Mouse (Mus musculus): ENCODE measurements around the gene Aox2.
"Not testable (repeated sequence)": the region's sequence is repeated elsewhere in the genome, so short reads cannot be mapped to it uniquely, and the experiment has no call there.

Gene Aox2

GRCm38 (mm10) chr1:58346159-58346558 is 68.0 kb downstream of the Aox2 start:
- DNase-seq (ENCODE audit: low spot score in 2 of 2): no peak

DNA sequence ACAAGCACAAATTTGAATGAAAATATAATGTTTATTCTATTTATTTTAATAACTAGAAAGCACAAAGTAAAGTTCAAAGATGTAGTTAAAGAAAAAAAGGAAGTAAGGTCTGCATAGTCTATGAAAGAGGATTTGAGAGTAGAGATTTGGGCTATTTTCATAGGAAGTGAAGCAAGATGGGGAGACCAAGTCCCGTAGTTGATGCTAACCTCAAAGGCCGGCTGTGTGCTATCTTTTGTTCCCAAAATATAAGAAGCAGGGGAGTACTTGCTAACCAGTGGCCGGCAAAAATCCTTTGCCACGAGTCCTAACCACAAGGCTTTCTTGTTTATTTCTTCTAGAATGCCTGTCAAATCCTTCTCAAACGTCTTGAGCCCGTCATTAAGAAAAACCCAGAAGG is 70.6 kb downstream of the Aox2 start:
- no peak for DNase-seq (ENCODE audit: low spot score in 2 of 2)

- DNase-seq (ENCODE audit: low spot score in 2 of 2): no peak
Observed at GRCm38 (mm10) chr1:58353238-58353893, 75.2 kb downstream of the Aox2 start.

DNA sequence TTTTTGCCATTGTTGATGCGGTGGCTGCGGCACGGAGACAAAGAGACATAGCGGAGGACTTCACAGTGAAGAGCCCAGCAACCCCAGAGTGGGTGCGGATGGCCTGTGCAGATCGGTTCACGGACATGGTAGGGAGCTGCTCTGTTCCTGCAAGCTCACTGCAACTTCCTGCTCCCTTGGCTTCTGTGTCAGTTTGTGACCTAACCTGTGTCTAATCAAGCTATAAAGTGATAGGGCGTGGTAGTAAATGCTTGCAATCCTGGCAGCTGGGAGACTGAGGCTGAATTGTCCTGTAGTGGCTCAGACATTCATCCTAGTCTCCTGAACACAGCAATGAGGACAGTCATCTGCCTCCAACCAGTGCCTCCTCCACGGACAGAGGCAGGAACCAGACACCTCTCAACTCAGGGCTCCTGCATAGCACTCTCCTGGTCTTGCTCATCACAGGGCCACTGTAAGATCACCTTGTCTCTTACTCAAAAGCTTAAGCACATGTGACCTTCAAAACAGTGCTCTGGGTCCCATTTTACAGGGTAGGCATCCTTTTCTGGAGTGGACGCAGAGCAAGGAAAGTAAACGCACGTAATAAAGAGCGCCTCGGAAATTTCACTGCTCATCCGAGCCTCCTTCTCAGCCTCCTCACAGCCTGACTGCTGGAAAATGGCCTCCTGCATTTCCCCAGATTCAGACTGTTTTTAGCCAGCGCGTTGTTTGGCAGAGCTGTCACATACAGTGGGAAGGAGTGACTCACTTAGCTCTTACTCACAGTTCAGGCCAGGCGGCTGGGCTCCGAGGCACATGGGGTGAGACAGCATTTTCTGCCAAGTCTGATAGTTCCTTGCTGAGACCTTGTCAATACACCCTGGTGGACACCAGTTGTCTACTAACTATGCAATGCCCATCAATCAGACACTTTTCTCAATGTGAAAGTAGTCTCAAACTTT is 81.1 kb downstream of the Aox2 start:
- peak; percentile 55 to 78 for DNase-seq (ENCODE audit: low spot score in 2 of 2)

- no peak for DNase-seq (ENCODE audit: low spot score in 2 of 2)
Observed at GRCm38 (mm10) chr1:58362296-58362695, 84.2 kb downstream of the Aox2 start.

DNA sequence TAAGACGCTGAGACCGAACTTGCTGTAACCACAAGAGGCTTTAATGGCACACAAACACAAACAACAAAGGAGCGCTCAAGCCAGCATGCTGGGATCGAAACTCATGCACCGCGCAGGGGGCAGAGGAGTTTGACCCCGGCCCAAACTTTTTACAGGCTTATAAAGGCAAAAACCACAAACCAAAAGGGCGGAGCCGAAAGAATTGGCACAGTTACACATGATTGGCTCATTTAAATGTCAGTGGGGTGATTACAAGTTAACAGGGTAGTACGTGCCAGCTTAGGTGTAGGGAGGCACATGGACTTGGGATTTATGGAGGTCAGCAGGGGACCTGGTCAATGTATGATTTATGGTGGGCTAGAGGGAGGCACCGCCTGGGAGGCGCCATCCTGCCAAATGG is 86.4 kb downstream of the Aox2 start:
- no peak for DNase-seq (ENCODE audit: low spot score in 2 of 2)

DNA sequence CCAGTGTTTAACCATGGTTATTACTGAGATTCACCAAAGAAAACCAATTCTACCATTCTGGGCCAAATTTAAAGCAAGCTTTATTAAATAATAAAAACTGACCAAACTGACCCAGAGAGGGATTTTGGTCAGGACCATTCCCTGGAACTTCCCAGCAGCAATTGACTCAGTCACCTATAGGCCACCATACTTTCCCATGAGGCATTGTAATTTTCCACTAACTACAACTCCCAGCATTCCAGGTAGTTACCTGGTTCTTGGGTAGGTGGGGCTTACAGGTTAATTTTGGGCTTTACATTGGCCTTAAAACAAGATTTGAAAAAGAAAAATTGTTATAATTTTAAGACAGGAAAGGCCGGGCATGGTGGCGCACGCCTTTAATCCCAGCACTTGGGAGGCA is 87.7 kb downstream of the Aox2 start:
- DNase-seq (ENCODE audit: low spot score in 2 of 2): no peak

DNA sequence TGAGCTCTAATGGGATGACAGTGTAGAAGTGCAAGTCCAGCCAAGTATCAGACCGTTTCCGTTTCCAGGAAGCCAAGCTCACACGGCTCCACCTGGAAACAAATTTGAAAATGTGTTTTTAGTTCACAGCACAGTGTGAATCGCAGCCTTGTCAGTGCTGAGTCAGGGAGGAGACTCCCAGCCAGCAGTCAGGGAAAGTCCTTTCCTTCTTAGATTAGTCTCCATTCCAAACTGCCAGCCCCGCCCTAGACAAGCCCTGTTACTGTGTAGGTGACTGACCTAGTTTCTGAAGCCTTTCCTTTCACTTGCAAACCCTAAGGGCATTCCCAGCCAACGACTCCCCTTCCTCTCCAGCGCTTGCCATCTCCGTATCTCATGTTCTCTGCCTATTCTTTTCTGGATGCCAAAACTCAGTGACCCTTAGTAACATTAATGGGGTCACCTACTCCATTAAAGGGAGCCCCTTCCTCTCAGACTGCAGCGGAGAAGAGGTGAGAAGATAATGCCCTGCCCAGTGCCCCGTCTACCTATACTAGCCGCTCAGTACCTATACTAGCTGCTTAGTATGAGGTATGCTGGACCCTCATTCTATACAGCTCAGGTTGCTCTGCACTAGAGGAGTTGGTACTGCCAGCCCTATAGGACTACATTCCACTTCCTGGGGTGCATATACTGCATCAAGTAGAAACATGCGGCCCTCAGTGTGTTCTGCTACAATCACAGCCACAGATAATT is 88.8 kb downstream of the Aox2 start:
- DNase-seq (ENCODE audit: low spot score in 2 of 2): no peak

- no peak for DNase-seq (ENCODE audit: low spot score in 2 of 2)
Observed at GRCm38 (mm10) chr1:58369716-58370115, 91.6 kb downstream of the Aox2 start.

GRCm38 (mm10) chr1:58374266-58374665 is 96.1 kb downstream of the Aox2 start:
- not testable (repeated sequence) for DNase-seq (ENCODE audit: low spot score in 2 of 2)

DNA sequence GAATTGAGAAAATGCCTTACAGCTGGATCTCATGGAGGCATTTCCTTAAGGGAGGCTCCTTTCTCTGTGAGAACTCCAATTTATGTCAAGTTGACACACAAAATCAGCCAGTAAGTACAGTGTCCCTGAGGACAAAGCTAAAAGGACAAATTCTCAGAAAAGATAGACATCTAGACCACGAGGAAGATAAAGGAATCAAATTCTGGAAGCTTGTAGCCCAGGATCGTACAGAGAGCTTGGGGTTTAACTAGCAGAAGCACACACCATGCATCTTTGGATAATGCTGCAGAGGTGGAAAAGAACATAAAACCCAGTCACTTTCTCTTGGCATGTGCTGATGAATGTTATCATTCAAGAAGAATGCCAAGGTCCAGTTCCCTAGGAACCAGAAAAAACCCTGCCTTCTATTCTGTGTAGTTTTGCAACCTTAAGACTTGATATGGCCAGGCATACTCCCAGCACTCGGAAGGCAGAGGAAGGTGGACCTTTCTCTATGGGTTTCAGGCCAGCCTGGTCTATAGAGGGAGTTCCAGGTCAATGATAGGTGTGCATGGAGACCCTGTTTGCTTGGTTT is 97.5 kb downstream of the Aox2 start:
- DNase-seq (ENCODE audit: low spot score in 2 of 2): no peak

- no peak for DNase-seq (ENCODE audit: low spot score in 2 of 2)
Observed at GRCm38 (mm10) chr1:58382586-58383281, 104.6 kb downstream of the Aox2 start.

- no peak for DNase-seq (ENCODE audit: low spot score in 2 of 2)
Observed at GRCm38 (mm10) chr1:58391421-58392267, 113.5 kb downstream of the Aox2 start.

DNA sequence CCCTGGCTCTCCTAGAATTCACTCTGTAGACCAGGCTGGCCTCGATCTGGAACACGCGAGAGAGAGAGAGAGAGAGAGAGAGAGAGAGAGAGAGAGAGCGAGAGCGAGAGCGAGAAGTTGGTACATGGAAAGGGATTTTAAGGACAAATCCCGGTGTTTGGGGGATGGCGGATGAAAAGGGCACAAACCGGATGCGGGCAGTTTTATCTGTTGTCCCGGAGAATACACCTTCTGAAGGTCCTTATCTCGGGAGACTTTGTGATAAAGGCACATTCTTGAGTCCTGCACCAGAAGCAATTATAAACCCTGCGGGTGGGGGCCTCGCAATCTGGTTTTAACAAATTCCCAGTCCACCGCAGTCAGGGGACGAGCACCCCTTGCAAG is 114.1 kb downstream of the Aox2 start:
- DNase-seq (ENCODE audit: low spot score in 2 of 2): no peak

- peak; percentile 85 to 88 for DNase-seq (ENCODE audit: low spot score in 2 of 2)
Observed at GRCm38 (mm10) chr1:58392652-58393283, 114.6 kb downstream of the Aox2 start, which contains the start of gene Bzw1. TSS of gene Bzw1 (plus strand) at chr1:58392898.

GRCm38 (mm10) chr1:58393284-58394195 is 115.4 kb downstream of the Aox2 start:
- DNase-seq (ENCODE audit: low spot score in 2 of 2): peak; percentile 30 to 47

DNA sequence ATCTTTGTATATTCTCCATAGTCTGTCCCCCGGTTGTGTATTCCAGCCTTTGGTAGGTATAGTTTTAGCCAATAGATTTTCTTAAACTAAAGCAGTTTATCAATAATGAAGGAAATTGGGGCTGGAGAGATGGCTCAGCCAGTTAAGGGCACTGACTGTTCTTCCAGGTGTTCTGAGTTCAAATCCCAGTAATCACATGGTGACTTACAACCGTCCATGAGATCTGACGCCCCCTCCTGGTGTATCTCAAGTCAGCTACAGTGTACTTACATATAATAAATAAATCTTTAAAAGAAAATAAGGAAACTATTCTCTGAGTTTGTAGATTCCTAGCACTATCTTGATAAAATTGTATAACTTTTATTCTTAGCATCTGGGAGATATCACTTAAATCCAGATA is 117.2 kb downstream of the Aox2 start:
- DNase-seq (ENCODE audit: low spot score in 2 of 2): no peak

DNA sequence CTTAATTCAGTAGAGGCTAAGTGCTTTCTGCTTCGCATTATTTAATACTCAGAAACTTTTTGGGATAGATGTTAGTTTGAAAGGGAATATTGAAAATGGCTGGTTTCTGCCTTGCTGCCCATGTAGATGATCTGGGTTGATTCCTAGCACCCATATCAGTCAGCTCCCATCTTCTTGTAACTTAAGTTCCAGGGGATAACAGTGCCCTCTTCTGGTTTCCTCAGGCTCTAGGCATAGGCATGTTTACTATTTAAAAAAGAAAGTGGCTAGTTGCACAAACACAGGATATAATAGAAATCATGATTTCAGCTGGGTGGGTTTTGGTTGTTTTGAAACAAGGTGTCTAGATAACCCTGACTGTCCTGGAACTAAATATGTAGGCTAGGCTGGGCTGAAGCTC is 118.1 kb downstream of the Aox2 start:
- DNase-seq (ENCODE audit: low spot score in 2 of 2): no peak

GRCm38 (mm10) chr1:58397731-58398130 is 119.6 kb downstream of the Aox2 start:
- no peak for DNase-seq (ENCODE audit: low spot score in 2 of 2)
